Mouse (Mus musculus) G1E (cell line): ENCODE results near the gene Tbl1x. TPM values are rescaled to one million over a fixed set of nuclear protein-coding genes. Genes with fewer than 3 reads are reported as not detected.
A peak's percentile ranks its signal among the peaks of the same experiment; 100 is the strongest.

ENCODE experiments used
- ATAC-seq: 2 replicates; pipeline ENCODE4 v1.8.0; 2016; ENCODE audit warnings: mild to moderate bottlenecking; ENCODE audit not compliant: insufficient number of reproducible peaks, poor library complexity, low FRiP score, severe bottlenecking; ENCODE audit errors: extremely low read depth
- DNase-seq: peaks from one replicate; pipeline ENCODE4 v3.0.0; 2012; ENCODE audit warnings: low spot score
- H3K27me3 ChIP-seq: 2 replicates; pipeline ENCODE4 v1.6.1; 2012; ENCODE audit warnings: mild to moderate bottlenecking, low read length, inconsistent platforms; ENCODE audit not compliant: insufficient read depth
- H3K36me3 ChIP-seq: replicated peaks from 2 replicates; pipeline ENCODE3; 2012; ENCODE audit warnings: mild to moderate bottlenecking, inconsistent platforms
- H3K4me1 ChIP-seq: 2 replicates; pipeline ENCODE4 v1.6.1; 2012; ENCODE audit warnings: low read depth, low read length, inconsistent platforms, mixed read lengths; ENCODE audit not compliant: insufficient read depth
- H3K4me3 ChIP-seq: 2 replicates; pipeline ENCODE4 v1.5.1; 2012; ENCODE audit warnings: low read depth, mild to moderate bottlenecking, inconsistent platforms, low read length, moderate library complexity, mixed read lengths
- H3K9me3 ChIP-seq: replicated peaks from 2 replicates; pipeline ENCODE4 v1.6.1; 2012; ENCODE audit warnings: inconsistent platforms
- CTCF ChIP-seq: IDR thresholded peaks from 2 replicates; pipeline ENCODE4 v1.5.1; 2012; ENCODE audit warnings: low read depth, low read length, inconsistent platforms, mixed read lengths
- GATA1 ChIP-seq: IDR thresholded peaks from 2 replicates; pipeline ENCODE4 v1.6.1; 2012; ENCODE audit warnings: borderline replicate concordance, low read length, inconsistent platforms, mixed read lengths
- GATA2 ChIP-seq: IDR thresholded peaks from 2 replicates; pipeline ENCODE4 v1.6.1; 2012; ENCODE audit warnings: low read depth, low read length, inconsistent platforms, borderline replicate concordance
- POLR2AphosphoS5 ChIP-seq: IDR thresholded peaks from 2 replicates; pipeline ENCODE4 v1.6.1; 2012; ENCODE audit warnings: low read depth, low read length, inconsistent platforms; ENCODE audit not compliant: insufficient replicate concordance
- TAL1 ChIP-seq: conservative IDR thresholded peaks from 2 replicates; pipeline ENCODE4 v1.6.1; 2012; ENCODE audit warnings: low read depth, low read length, inconsistent platforms, mixed read lengths
- polyA plus RNA-seq: library from polyadenylated mRNA; stranded (reverse); fragments of >175 nt; gene quantifications from 2 replicates; pipeline ENCODE4 v1.2.3, GENCODE M21; 2012
- total RNA-seq, 2 experiments: library from RNA; stranded (forward) in 1 of 2; stranded (reverse) in 1 of 2; fragments of 200-1000 nt in 1 of 2; fragments of >200 nt in 1 of 2; fragmentation: Nextera tagmentation in 1 of 2; gene quantifications; 2 replicates each; pipeline ENCODE4 v1.2.3; 2014 to 2017

Tbl1x gene
- total RNA-seq (2014; fragmentation: Nextera tagmentation): 141 and 160 TPM in 2 replicates
- total RNA-seq (2017): 38.1 and 45.3 TPM in 2 replicates
- polyA plus RNA-seq: 6.2 and 6.5 TPM in 2 replicates

- peak; percentile 42 for ATAC-seq
- H3K9me3 ChIP-seq: no peaks in the 10 kb centered on the region
- peak within 1 kb of the TSS; percentile 76 for H3K4me3 ChIP-seq
- H3K4me1 ChIP-seq: peaks cover 9% of the 10 kb centered on the region; the same call in 1 of the 2 replicates
- peak; percentile 50 for DNase-seq
- H3K36me3 ChIP-seq: no peaks in the 10 kb centered on the region
- H3K27me3 ChIP-seq: no peaks in the 10 kb centered on the region
- TF ChIP-seq POLR2AphosphoS5 (no peak), GATA2 (no peak), GATA1 (no peak), TAL1 (no peak), CTCF (no peak)
Measured at GRCm38 (mm10) chrX:77510371-77511300, at the start of gene Tbl1x. Gene Tbl1x, plus strand, starts transcription at chrX:77511013.

- Histone ChIP-seq H3K27me3 (no peaks in the 10 kb centered on the region), H3K4me3 (no peak overlapping the region), H3K9me3 (no peaks in the 10 kb centered on the region), H3K4me1 (no peaks in the 10 kb centered on the region), H3K36me3 (no peaks in the 10 kb centered on the region)
- ATAC-seq: no peak
- no peak for DNase-seq
- TF ChIP-seq GATA2 (no peak), CTCF (no peak), POLR2AphosphoS5 (no peak), TAL1 (no peak), GATA1 (no peak)
Measured at GRCm38 (mm10) chrX:77469216-77469615, 41.6 kb upstream of the Tbl1x start.

- Histone ChIP-seq H3K9me3 (no peaks in the 10 kb centered on the region), H3K36me3 (no peaks in the 10 kb centered on the region), H3K4me1 (no peaks in the 10 kb centered on the region), H3K4me3 (no peak overlapping the region), H3K27me3 (no peaks in the 10 kb centered on the region)
- DNase-seq (no peak), ATAC-seq (no peak)
- no peak for TF ChIP-seq GATA2
- TF ChIP-seq POLR2AphosphoS5: no peak
- TF ChIP-seq CTCF: no peak
- no peak for TF ChIP-seq GATA1
- no peak for TF ChIP-seq TAL1
Measured at GRCm38 (mm10) chrX:77472858-77473257, 38.0 kb upstream of the Tbl1x start.

- Histone ChIP-seq H3K4me3 (no peak overlapping the region), H3K27me3 (no peaks in the 10 kb centered on the region), H3K9me3 (no peaks in the 10 kb centered on the region), H3K4me1 (no peaks in the 10 kb centered on the region), H3K36me3 (no peaks in the 10 kb centered on the region)
- ATAC-seq: no peak
- no peak for TF ChIP-seq CTCF
- TF ChIP-seq GATA1: no peak
- no peak for TF ChIP-seq POLR2AphosphoS5
- TF ChIP-seq GATA2: no peak
- no peak for TF ChIP-seq TAL1
- no peak for DNase-seq
Measured at GRCm38 (mm10) chrX:77473511-77473910, 37.3 kb upstream of the Tbl1x start.

- DNase-seq: no peak
- TF ChIP-seq TAL1 (no peak), GATA1 (no peak), CTCF (no peak), GATA2 (no peak), POLR2AphosphoS5 (no peak)
- Histone ChIP-seq H3K27me3 (no peaks in the 10 kb centered on the region), H3K4me1 (no peaks in the 10 kb centered on the region), H3K36me3 (no peaks in the 10 kb centered on the region), H3K9me3 (no peaks in the 10 kb centered on the region), H3K4me3 (no peak overlapping the region)
- no peak for ATAC-seq
Measured at GRCm38 (mm10) chrX:77474551-77474950, 36.3 kb upstream of the Tbl1x start.

GRCm38 (mm10) chrX:77477526-77477925 lies 33.3 kb upstream of the Tbl1x start:
- no peak for ATAC-seq
- Histone ChIP-seq H3K4me3 (no peak overlapping the region), H3K27me3 (no peaks in the 10 kb centered on the region), H3K4me1 (no peaks in the 10 kb centered on the region), H3K36me3 (no peaks in the 10 kb centered on the region), H3K9me3 (no peaks in the 10 kb centered on the region)
- TF ChIP-seq GATA1 (no peak), CTCF (no peak), GATA2 (no peak), POLR2AphosphoS5 (no peak), TAL1 (no peak)
- DNase-seq: no peak
